Mouse (Mus musculus): ENCODE measurements around the gene Ms4a6b.

GRCm38 (mm10) chr19:11520146-11520545 is 3.8 kb downstream of the Ms4a6b start:
- no peak for TF ChIP-seq POLR2A (IDR thresholded peaks at IDR 0.05; ENCODE audit: insufficient read length, low read depth)
- no peak for TF ChIP-seq REST (IDR thresholded peaks at IDR 0.05; ENCODE audit: insufficient read depth, insufficient read length)
- no peak for TF ChIP-seq E2F4 (IDR thresholded peaks at IDR 0.05; ENCODE audit: insufficient read depth)
- TF ChIP-seq MYOD1 (IDR thresholded peaks at IDR 0.05; ENCODE audit: control insufficient read depth in 1 of 3, insufficient read length in 2 of 3, low read depth in 2 of 3): no peak
- TF ChIP-seq MAX (IDR thresholded peaks at IDR 0.05; ENCODE audit: low read depth): no peak
- TF ChIP-seq TCF12 (IDR thresholded peaks at IDR 0.05; ENCODE audit: insufficient read depth, poor library complexity, severe bottlenecking): no peak
- no peak for TF ChIP-seq USF1 (IDR thresholded peaks at IDR 0.05; ENCODE audit: low read depth)
- TF ChIP-seq CEBPB (IDR thresholded peaks at IDR 0.05; ENCODE audit: insufficient read depth, poor library complexity, severe bottlenecking): no peak
